Mouse (Mus musculus): ENCODE data around the gene 1110002E22Rik. TPM values are rescaled to one million over a fixed set of nuclear protein-coding genes. Genes with fewer than 3 reads are reported as not detected.

Gene 1110002E22Rik
- polyA plus RNA-seq, 1 experiment from 2014 or later, result 0.21 TPM

DNA sequence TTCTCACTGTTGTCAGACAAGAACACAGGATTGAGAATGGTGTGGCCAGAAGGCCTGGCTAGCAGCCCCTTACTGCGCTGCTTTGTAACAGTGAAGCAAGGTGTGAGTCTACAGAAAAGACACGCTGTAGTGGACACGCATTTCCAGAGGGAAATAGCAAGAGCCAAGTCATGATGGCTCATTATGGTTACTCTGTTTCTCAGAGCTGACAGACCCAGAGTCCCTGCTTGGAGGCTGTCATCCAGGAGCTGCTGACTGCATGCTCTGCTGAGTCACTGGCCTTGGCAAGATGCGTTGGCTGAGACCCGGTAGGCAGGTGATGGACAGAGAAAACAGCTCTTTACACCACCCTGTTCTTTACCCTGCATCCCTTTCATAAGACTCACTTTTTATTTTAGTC lies 35.5 kb upstream of the 1110002E22Rik start:
- no peak overlapping the region for H3K4me2 ChIP-seq

DNA sequence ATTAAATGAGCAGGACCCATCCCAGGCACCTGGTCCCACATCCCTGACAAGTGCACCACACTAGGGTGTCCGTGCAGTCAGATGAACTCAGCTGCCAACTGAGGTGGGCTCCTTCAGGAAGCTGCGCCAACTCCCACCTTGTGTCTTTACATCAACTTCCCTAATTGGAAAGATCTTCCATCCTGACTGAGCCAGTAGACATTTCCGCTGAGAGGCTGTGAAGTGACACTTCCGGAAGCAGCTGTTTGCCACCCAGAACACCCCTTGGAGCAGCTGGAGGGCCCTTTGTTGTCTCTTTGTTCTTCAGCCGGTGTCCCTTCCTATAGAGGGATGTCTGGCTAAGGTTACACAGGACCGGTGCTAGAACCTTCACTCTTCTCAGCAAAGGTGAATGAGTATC lies 34.3 kb upstream of the 1110002E22Rik start:
- Histone ChIP-seq H3K27me3 (ENCODE audit: insufficient read depth, low read length) (no peaks in the 10 kb centered on the region), H3K9ac (no peak overlapping the region), H3K4me2 (no peak overlapping the region), H3K36me3 (ENCODE audit: insufficient read depth) (no peaks in the 10 kb centered on the region), H3K27ac (ENCODE audit: low read depth) (no peak overlapping the region), H3K4me1 (ENCODE audit: insufficient read depth) (peaks cover 3% of the 10 kb centered on the region; the same call in 1 of the 2 replicates), H3K4me3 (ENCODE audit: low read depth, low read length) (no peak overlapping the region), H3K9me3 (ENCODE audit: low read depth, low read length) (no peaks in the 10 kb centered on the region)
- 73% methylated on average over 6 of the region's 6 CpGs for WGBS
- no peak for TF ChIP-seq CTCF (IDR thresholded peaks at IDR 0.05; ENCODE audit: low read depth)
- no peak for ATAC-seq (ENCODE audit: insufficient read depth)
- DNase-seq, result no peak

More for the DNA sequence above, 35.5 kb upstream of the 1110002E22Rik start:
- peaks cover 3% of the 10 kb centered on the region; the same call in 1 of the 2 replicates for H3K4me1 ChIP-seq (ENCODE audit: insufficient read depth)
- DNase-seq (no peak), ATAC-seq (ENCODE audit: insufficient read depth) (no peak)
- H3K27me3 ChIP-seq (ENCODE audit: insufficient read depth, low read length), result no peaks in the 10 kb centered on the region
- no peak for TF ChIP-seq CTCF (IDR thresholded peaks at IDR 0.05; ENCODE audit: low read depth)
- 82% methylated on average over 5 of the region's 5 CpGs for WGBS
- H3K9me3 ChIP-seq (ENCODE audit: low read depth, low read length), result no peaks in the 10 kb centered on the region
- no peaks in the 10 kb centered on the region for H3K36me3 ChIP-seq (ENCODE audit: insufficient read depth)
- no peak overlapping the region for H3K4me3 ChIP-seq (ENCODE audit: low read depth, low read length)
- no peak overlapping the region for H3K9ac ChIP-seq
- no peak overlapping the region for H3K27ac ChIP-seq (ENCODE audit: low read depth)

DNA sequence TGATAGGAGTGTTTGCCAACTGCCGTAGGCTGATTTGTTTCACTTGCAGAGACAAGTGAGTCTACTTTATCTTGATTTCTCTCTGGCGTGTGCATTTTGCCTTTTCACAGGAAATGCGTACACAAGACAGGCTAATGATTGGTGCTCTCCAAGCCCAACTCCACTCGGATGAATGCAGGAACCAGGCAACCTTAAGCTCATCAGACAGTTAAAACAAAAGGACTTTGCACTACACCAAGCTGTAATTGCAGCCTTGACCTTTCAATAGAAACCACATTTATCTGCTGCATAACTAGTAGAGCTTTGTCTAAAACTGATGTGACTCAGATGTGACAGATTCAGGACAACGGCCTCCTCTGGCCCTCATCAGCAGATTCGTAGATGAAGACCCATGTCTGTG lies 30.9 kb upstream of the 1110002E22Rik start:
- Histone ChIP-seq H3K36me3 (ENCODE audit: insufficient read depth) (no peaks in the 10 kb centered on the region), H3K27me3 (ENCODE audit: insufficient read depth, low read length) (no peaks in the 10 kb centered on the region), H3K9ac (no peak overlapping the region), H3K4me2 (no peak overlapping the region), H3K4me1 (ENCODE audit: insufficient read depth) (peaks cover 3% of the 10 kb centered on the region; the same call in 1 of the 2 replicates), H3K4me3 (ENCODE audit: low read depth, low read length) (no peak overlapping the region), H3K27ac (ENCODE audit: low read depth) (no peak overlapping the region), H3K9me3 (ENCODE audit: low read depth, low read length) (peaks cover 5% of the 10 kb centered on the region; the same call in 1 of the 2 replicates)
- TF ChIP-seq CTCF (IDR thresholded peaks at IDR 0.05; ENCODE audit: low read depth), result no peak
- WGBS, result 53% methylated on average over 6 of the region's 6 CpGs
- DNase-seq (no peak), ATAC-seq (ENCODE audit: insufficient read depth) (no peak)

DNA sequence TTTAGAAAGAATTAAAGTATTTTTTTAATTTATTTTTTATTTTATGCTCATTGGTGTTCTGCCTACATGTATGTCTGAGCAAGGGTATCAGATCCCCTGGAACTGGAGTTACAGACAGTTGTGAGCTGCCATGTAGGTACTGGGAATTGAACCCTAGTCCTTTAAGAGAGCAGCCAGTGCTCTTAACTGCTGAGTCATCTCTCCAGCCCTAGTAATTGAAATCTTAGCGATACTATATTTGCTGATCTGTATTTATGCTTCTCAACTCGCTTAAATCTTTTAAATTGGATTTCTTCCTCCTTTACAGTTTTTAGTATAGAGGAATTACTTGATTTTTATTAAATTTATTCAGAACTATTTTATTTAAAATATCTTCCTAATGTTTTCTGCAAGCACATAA lies 23.9 kb upstream of the 1110002E22Rik start:
- Histone ChIP-seq H3K36me3 (ENCODE audit: insufficient read depth) (no peaks in the 10 kb centered on the region), H3K27me3 (ENCODE audit: insufficient read depth, low read length) (no peaks in the 10 kb centered on the region), H3K9me3 (ENCODE audit: low read depth, low read length) (peaks cover 5% of the 10 kb centered on the region; the same call in 1 of the 2 replicates), H3K4me1 (ENCODE audit: insufficient read depth) (no peaks in the 10 kb centered on the region), H3K27ac (ENCODE audit: low read depth) (no peak overlapping the region), H3K4me2 (no peak overlapping the region), H3K9ac (no peak overlapping the region), H3K4me3 (ENCODE audit: low read depth, low read length) (no peak overlapping the region)
- 66% methylated on average over 2 of the region's 2 CpGs for WGBS
- TF ChIP-seq CTCF (IDR thresholded peaks at IDR 0.05; ENCODE audit: low read depth), result no peak
- DNase-seq (no peak), ATAC-seq (ENCODE audit: insufficient read depth) (no peak)

DNA sequence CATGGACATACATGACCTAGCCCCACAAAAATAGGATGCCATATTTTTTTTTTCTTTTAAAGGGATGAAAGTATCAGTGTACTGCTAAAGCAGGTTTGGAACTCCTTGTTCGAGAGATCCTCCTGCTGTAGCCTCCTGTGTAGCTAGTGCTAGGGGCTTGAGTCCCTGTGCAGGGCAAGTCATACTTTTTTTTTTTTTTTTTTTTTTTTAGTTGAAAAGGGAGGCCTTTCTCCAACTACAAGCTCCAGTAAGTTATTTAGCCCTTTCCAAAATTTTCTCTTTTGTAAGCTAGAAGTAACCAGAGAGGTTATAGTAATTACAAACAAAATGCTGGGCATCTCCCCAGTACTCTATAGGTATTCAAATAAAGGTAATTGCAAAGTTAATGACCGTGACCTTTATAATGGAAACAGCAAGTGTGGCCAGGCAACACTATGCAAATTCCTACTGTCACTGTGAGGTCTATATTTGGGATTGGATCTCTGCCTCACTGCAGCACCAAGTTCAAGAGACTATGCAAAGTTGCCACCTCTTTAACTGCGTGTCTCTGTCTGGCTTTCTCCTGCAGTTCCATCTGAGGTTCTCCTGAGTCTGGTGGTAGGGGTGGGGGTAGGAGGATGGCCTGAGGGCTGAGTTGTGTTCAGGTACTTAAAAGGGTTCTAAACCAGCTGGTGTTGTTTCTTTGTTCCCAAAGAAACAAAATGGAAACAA lies 23.1 kb upstream of the 1110002E22Rik start:
- H3K27ac ChIP-seq (ENCODE audit: low read depth), result no peak overlapping the region
- H3K4me1 ChIP-seq (ENCODE audit: insufficient read depth), result no peaks in the 10 kb centered on the region
- H3K36me3 ChIP-seq (ENCODE audit: insufficient read depth), result no peaks in the 10 kb centered on the region
- no peak for TF ChIP-seq CTCF (IDR thresholded peaks at IDR 0.05; ENCODE audit: low read depth)
- no peaks in the 10 kb centered on the region for H3K27me3 ChIP-seq (ENCODE audit: insufficient read depth, low read length)
- WGBS, result 78% methylated on average over 3 of the region's 3 CpGs
- H3K4me2 ChIP-seq, result no peak overlapping the region
- DNase-seq (no peak), ATAC-seq (ENCODE audit: insufficient read depth) (no peak)
- H3K9me3 ChIP-seq (ENCODE audit: low read depth, low read length), result peaks cover 5% of the 10 kb centered on the region; the same call in 1 of the 2 replicates
- no peak overlapping the region for H3K4me3 ChIP-seq (ENCODE audit: low read depth, low read length)
- no peak overlapping the region for H3K9ac ChIP-seq

DNA sequence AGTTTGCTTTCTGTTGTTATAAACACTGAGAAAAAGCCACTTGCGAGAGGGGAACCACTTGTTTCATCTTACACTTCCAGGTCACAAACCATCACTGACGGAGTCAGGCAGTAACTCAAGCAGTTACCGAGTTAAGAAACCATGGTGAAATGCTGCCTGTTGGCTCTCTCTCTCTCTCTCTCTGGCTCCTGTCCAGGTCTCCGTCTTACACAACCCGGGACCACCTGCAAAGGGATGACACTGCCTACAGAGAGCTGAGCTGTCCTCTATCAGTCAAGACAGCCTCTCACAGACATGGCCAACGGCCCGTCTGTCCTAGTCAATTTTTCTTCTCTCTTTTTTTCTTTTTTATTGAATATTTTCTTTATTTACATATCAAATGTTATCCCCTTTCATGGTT lies 21.5 kb upstream of the 1110002E22Rik start:
- H3K4me2 ChIP-seq, result no peak overlapping the region
- DNase-seq, result peak; percentile 61
- 47% methylated on average over 7 of the region's 7 CpGs for WGBS
- H3K4me3 ChIP-seq (ENCODE audit: low read depth, low read length), result no peak overlapping the region
- H3K36me3 ChIP-seq (ENCODE audit: insufficient read depth), result no peaks in the 10 kb centered on the region
- H3K27me3 ChIP-seq (ENCODE audit: insufficient read depth, low read length), result no peaks in the 10 kb centered on the region
- peaks cover 2% of the 10 kb centered on the region; the same call in 1 of the 2 replicates for H3K9me3 ChIP-seq (ENCODE audit: low read depth, low read length)
- no peaks in the 10 kb centered on the region for H3K4me1 ChIP-seq (ENCODE audit: insufficient read depth)
- H3K27ac ChIP-seq (ENCODE audit: low read depth), result no peak overlapping the region
- peak; percentile 74; the same call in 1 of the 2 replicates for ATAC-seq (ENCODE audit: insufficient read depth)
- no peak for TF ChIP-seq CTCF (IDR thresholded peaks at IDR 0.05; ENCODE audit: low read depth)
- no peak overlapping the region for H3K9ac ChIP-seq

DNA sequence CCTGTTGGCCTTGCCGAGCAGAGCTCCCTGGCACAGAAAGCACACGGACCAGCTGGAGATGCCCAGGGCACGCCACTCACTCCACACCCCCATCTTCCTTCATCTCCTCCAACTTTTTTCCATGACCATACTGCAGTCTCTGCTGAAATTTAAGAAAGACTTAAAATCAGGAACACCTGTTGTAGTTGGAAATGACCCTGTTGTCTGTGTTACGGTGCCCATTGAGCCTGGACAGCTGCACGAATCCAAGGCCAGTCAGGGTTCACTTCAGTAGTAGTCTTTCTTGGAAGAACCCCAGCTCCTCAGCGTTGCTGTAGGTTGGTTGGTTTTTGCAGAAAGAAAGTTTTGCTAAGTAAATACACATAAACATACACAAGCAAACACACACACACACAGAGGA lies 15.3 kb upstream of the 1110002E22Rik start:
- no peaks in the 10 kb centered on the region for H3K9me3 ChIP-seq (ENCODE audit: low read depth, low read length)
- no peak for DNase-seq
- no peak overlapping the region for H3K27ac ChIP-seq (ENCODE audit: low read depth)
- H3K4me2 ChIP-seq, result no peak overlapping the region
- H3K36me3 ChIP-seq (ENCODE audit: insufficient read depth), result no peaks in the 10 kb centered on the region
- ATAC-seq (ENCODE audit: insufficient read depth), result no peak
- WGBS, result 79% methylated on average over 6 of the region's 6 CpGs
- no peak overlapping the region for H3K9ac ChIP-seq
- H3K27me3 ChIP-seq (ENCODE audit: insufficient read depth, low read length), result no peaks in the 10 kb centered on the region
- H3K4me3 ChIP-seq (ENCODE audit: low read depth, low read length), result no peak overlapping the region
- peaks cover 9% of the 10 kb centered on the region; the same call in 1 of the 2 replicates for H3K4me1 ChIP-seq (ENCODE audit: insufficient read depth)
- no peak for TF ChIP-seq CTCF (IDR thresholded peaks at IDR 0.05; ENCODE audit: low read depth)

Measured in lung, embryonic 14.5 days (tissue).